Mouse (Mus musculus) heart, embryonic 11.5 days (tissue): ENCODE measurements at regions not wholly inside any gene's neighbourhood (a gene's known extent, or its start where the extent isn't known, plus 50 kb on each side); places are given as distances from the start of the nearest gene placed in this dataset.

ENCODE experiments used
- ATAC-seq: fragments of 200-750 bp; cut with Nextera tagmentation; replicated peaks from 2 replicates; pipeline ENCODE4 v1.8.0; 2017; ENCODE audit warnings: moderate library complexity; ENCODE audit not compliant: insufficient number of reproducible peaks, low FRiP score, low TSS enrichment
- H3K27ac ChIP-seq: fragments of 300-500 bp; sonication (generic); 2 replicates; pipeline ENCODE4 v1.5.1; 2014; ENCODE audit warnings: mild to moderate bottlenecking, low read depth, low read length
- H3K27me3 ChIP-seq: fragments of 300-500 bp; sonication (generic); 2 replicates; pipeline ENCODE4 v1.6.1; 2014; ENCODE audit warnings: mild to moderate bottlenecking, low read length, mixed read lengths; ENCODE audit not compliant: control insufficient read depth, insufficient read depth
- H3K36me3 ChIP-seq: fragments of 300-500 bp; sonication (generic); 2 replicates; pipeline ENCODE4 v1.6.1; 2014; ENCODE audit warnings: mild to moderate bottlenecking, low read length, moderate library complexity, mixed read lengths; ENCODE audit not compliant: control insufficient read depth, insufficient read depth
- H3K4me1 ChIP-seq: fragments of 300-500 bp; sonication (generic); 2 replicates; pipeline ENCODE4 v1.6.1; 2014; ENCODE audit warnings: low read length; ENCODE audit not compliant: control insufficient read depth, insufficient read depth
- H3K4me2 ChIP-seq: fragments of 300-500 bp; sonication (generic); 2 replicates; pipeline ENCODE4 v1.6.1; 2014; ENCODE audit warnings: mild to moderate bottlenecking, moderate library complexity
- H3K4me3 ChIP-seq: fragments of 300-500 bp; sonication (generic); 2 replicates; pipeline ENCODE4 v1.5.1; 2014; ENCODE audit warnings: low read depth, low read length
- H3K9ac ChIP-seq: fragments of 300-500 bp; sonication (generic); 2 replicates; pipeline ENCODE4 v1.6.1; 2014; ENCODE audit warnings: mild to moderate bottlenecking, low read depth, low read length, moderate library complexity
- H3K9me3 ChIP-seq: fragments of 300-500 bp; sonication (generic); replicated peaks from 2 replicates; pipeline ENCODE4 v1.6.1; 2016; ENCODE audit warnings: low read length; ENCODE audit not compliant: control insufficient read depth
- WGBS: fragments of 180-500 bp; shearing (Covaris S2); extraction: QIAGEN DNeasy Blood & Tissue Kit; methylation state at CpG from one replicate; pipeline ENCODE4 v1.1.7; 2014; ENCODE audit not compliant: insufficient replicate concordance; 5-methylcytosine and 5-hydroxymethylcytosine counted together

GRCm38 (mm10) chr1:177597036-177597435 is 132.6 kb upstream of the 1700016C15Rik start:
- Histone ChIP-seq H3K4me3 (no peak overlapping the region), H3K36me3 (no peaks in the 10 kb centered on the region), H3K27ac (no peak overlapping the region), H3K9ac (no peak overlapping the region), H3K9me3 (no peaks in the 10 kb centered on the region), H3K4me2 (no peak overlapping the region), H3K27me3 (no peaks in the 10 kb centered on the region), H3K4me1 (no peaks in the 10 kb centered on the region)
- ATAC-seq: no peak
- 77% methylated on average over 4 of the region's 4 CpGs for WGBS

- no peaks in the 10 kb centered on the region for H3K9me3 ChIP-seq
- WGBS: 7% methylated on average over 6 of the region's 6 CpGs
- H3K27me3 ChIP-seq: no peaks in the 10 kb centered on the region
- H3K9ac ChIP-seq: no peak overlapping the region
- 0 out of 2 replicates have a peak, but pooled peaks have one; percentile 16 for ATAC-seq
- no peak overlapping the region for H3K4me3 ChIP-seq
- H3K27ac ChIP-seq: no peak overlapping the region
- H3K36me3 ChIP-seq: no peaks in the 10 kb centered on the region
- peaks cover 8% of the 10 kb centered on the region for H3K4me1 ChIP-seq
- H3K4me2 ChIP-seq: peak overlapping the region; percentile 34
Measured at GRCm38 (mm10) chr1:177605353-177605969, 124.2 kb upstream of the 1700016C15Rik start.

- no peak overlapping the region for H3K4me2 ChIP-seq
- H3K4me1 ChIP-seq: peaks cover 8% of the 10 kb centered on the region
- H3K27me3 ChIP-seq: no peaks in the 10 kb centered on the region
- no peaks in the 10 kb centered on the region for H3K36me3 ChIP-seq
- WGBS: 65% methylated on average over 2 of the region's 2 CpGs
- H3K9me3 ChIP-seq: no peaks in the 10 kb centered on the region
- no peak for ATAC-seq
- no peak overlapping the region for H3K4me3 ChIP-seq
- H3K9ac ChIP-seq: no peak overlapping the region
- no peak overlapping the region for H3K27ac ChIP-seq
Measured at GRCm38 (mm10) chr1:177607565-177607964, 122.0 kb upstream of the 1700016C15Rik start.

- Histone ChIP-seq H3K9me3 (no peaks in the 10 kb centered on the region), H3K4me1 (peaks cover 8% of the 10 kb centered on the region), H3K36me3 (no peaks in the 10 kb centered on the region), H3K9ac (no peak overlapping the region), H3K4me2 (no peak overlapping the region), H3K27me3 (no peaks in the 10 kb centered on the region), H3K4me3 (no peak overlapping the region), H3K27ac (no peak overlapping the region)
- 84% methylated on average over 18 of the region's 18 CpGs for WGBS
- no peak for ATAC-seq
Measured at GRCm38 (mm10) chr1:177608551-177609020, 121.0 kb upstream of the 1700016C15Rik start.

GRCm38 (mm10) chr1:177609226-177609625 is 120.4 kb upstream of the 1700016C15Rik start:
- H3K27me3 ChIP-seq: no peaks in the 10 kb centered on the region
- H3K9ac ChIP-seq: no peak overlapping the region
- H3K27ac ChIP-seq: no peak overlapping the region
- no peaks in the 10 kb centered on the region for H3K9me3 ChIP-seq
- H3K4me2 ChIP-seq: no peak overlapping the region
- H3K4me1 ChIP-seq: peaks cover 10% of the 10 kb centered on the region
- 76% methylated on average over 2 of the region's 2 CpGs for WGBS
- ATAC-seq: no peak
- no peak overlapping the region for H3K4me3 ChIP-seq
- no peaks in the 10 kb centered on the region for H3K36me3 ChIP-seq

GRCm38 (mm10) chr1:177609683-177610082 is 119.9 kb upstream of the 1700016C15Rik start:
- no peak for ATAC-seq
- WGBS: 74% methylated on average over 5 of the region's 5 CpGs
- no peak overlapping the region for H3K4me2 ChIP-seq

GRCm38 (mm10) chr1:177610156-177610555 is 119.5 kb upstream of the 1700016C15Rik start:
- H3K36me3 ChIP-seq: no peaks in the 10 kb centered on the region
- no peak overlapping the region for H3K4me3 ChIP-seq
- peaks cover 11% of the 10 kb centered on the region for H3K4me1 ChIP-seq
- no peak for ATAC-seq
- no peak overlapping the region for H3K4me2 ChIP-seq
- H3K27ac ChIP-seq: no peak overlapping the region
- H3K9me3 ChIP-seq: no peaks in the 10 kb centered on the region
- WGBS: 54% methylated on average over 2 of the region's 2 CpGs
- no peak overlapping the region for H3K9ac ChIP-seq
- no peaks in the 10 kb centered on the region for H3K27me3 ChIP-seq

More at GRCm38 (mm10) chr1:177609683-177610082, 119.9 kb upstream of the 1700016C15Rik start:
- Histone ChIP-seq H3K4me1 (peaks cover 11% of the 10 kb centered on the region), H3K9ac (no peak overlapping the region), H3K4me3 (no peak overlapping the region), H3K36me3 (no peaks in the 10 kb centered on the region), H3K27ac (no peak overlapping the region), H3K9me3 (no peaks in the 10 kb centered on the region), H3K27me3 (no peaks in the 10 kb centered on the region)

GRCm38 (mm10) chr1:177612546-177612945 is 117.1 kb upstream of the 1700016C15Rik start:
- WGBS: 78% methylated on average over 7 of the region's 7 CpGs

GRCm38 (mm10) chr1:177615609-177616008 is 114.0 kb upstream of the 1700016C15Rik start:
- Histone ChIP-seq H3K27me3 (no peaks in the 10 kb centered on the region), H3K4me2 (no peak overlapping the region), H3K9me3 (no peaks in the 10 kb centered on the region), H3K9ac (no peak overlapping the region), H3K27ac (no peak overlapping the region), H3K36me3 (no peaks in the 10 kb centered on the region), H3K4me3 (no peak overlapping the region), H3K4me1 (peaks cover 3% of the 10 kb centered on the region; the same call in 1 of the 2 replicates)
- WGBS: 91% methylated on average over 9 of the region's 9 CpGs
- no peak for ATAC-seq

More at GRCm38 (mm10) chr1:177612546-177612945, 117.1 kb upstream of the 1700016C15Rik start:
- no peak overlapping the region for H3K9ac ChIP-seq
- H3K4me2 ChIP-seq: no peak overlapping the region
- H3K4me3 ChIP-seq: no peak overlapping the region
- no peak for ATAC-seq
- no peaks in the 10 kb centered on the region for H3K27me3 ChIP-seq
- no peak overlapping the region for H3K27ac ChIP-seq
- no peaks in the 10 kb centered on the region for H3K36me3 ChIP-seq
- H3K4me1 ChIP-seq: peaks cover 3% of the 10 kb centered on the region; the same call in 1 of the 2 replicates
- no peaks in the 10 kb centered on the region for H3K9me3 ChIP-seq
